ENCODE assay signal across 14 mouse cellular contexts in the genomic region with DNA sequence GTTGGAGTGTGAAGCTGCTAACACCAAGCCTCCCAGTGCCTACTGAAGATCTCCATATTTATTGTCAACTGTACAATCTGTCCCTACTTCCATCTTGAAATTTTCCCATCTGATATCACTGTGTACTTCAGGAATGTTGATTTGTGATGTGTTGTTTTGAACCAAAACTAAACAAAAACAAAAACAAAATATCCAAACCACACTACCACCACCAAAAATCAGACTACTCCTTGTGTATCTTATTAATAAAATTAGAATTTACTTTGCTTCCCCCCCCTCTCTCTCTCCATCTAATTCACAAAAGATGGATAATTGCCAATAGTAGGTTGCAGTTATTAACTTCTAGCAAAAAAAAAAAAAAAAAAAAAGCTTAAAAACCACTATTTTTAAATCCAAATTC.
A peak's percentile ranks its signal among the peaks of the same experiment; 100 is the strongest.
DNase-seq lines count a peak whose midpoint lies in the region; ATAC-seq and TF ChIP-seq lines count a peak whose summit lies in the region.
"Had no signal": no experiment of that assay in that cellular context is flagged by ENCODE, and none has a peak within 500 bp of the region (broad histone marks: within the 10 kb centered on the region; RNA-seq: fewer than 3 reads in every experiment).

No protein-coding gene starts in this region.

- peak overlapping the region; percentile 88 for H3K27ac ChIP-seq in forebrain, embryonic 13.5 days
- H3K27ac ChIP-seq in hindbrain, embryonic 15.5 days (replicated peaks): peak overlapping the region; percentile 81
- peak overlapping the region; percentile 65; the same call in 1 of the 2 replicates for H3K27ac ChIP-seq in midbrain, postnatal 0 days (ENCODE audit: low read depth, low read length)
- H3K27ac ChIP-seq in kidney, embryonic 14.5 days (ENCODE audit: low read depth, low read length): no peak overlapping the region
- no peak overlapping the region for H3K27ac ChIP-seq in heart, embryonic 10.5 days
- H3K27ac ChIP-seq: kidney, postnatal 0 days; liver, embryonic 13.5 days had no signal

- DNase-seq in brain, embryonic 14.5 days (ENCODE audit: low read depth): peak; percentile 57
- no peak for DNase-seq in midbrain, postnatal 0 days (ENCODE audit: low spot score)
- DNase-seq in heart, adult 9 months (ENCODE audit: low spot score in 2 of 2): no peak
- DNase-seq in heart, embryonic 10.5 days (ENCODE audit: low spot score): no peak
- DNase-seq: gastrocnemius, postnatal 25 days; heart, postnatal 14 days; liver, embryonic 13.5 days; thymus, adult 18-20 months had no signal

- H3K36me3 ChIP-seq in forebrain, embryonic 13.5 days (ENCODE audit: poor library complexity, severe bottlenecking): no peaks in the 10 kb centered on the region
- H3K36me3 ChIP-seq in hindbrain, embryonic 15.5 days: no peaks in the 10 kb centered on the region
- no peaks in the 10 kb centered on the region for H3K36me3 ChIP-seq in midbrain, postnatal 0 days (ENCODE audit: insufficient read depth, low read length)
- H3K36me3 ChIP-seq in kidney, embryonic 14.5 days (ENCODE audit: control insufficient read depth, insufficient read depth, low read length): no peaks in the 10 kb centered on the region
- no peaks in the 10 kb centered on the region for H3K36me3 ChIP-seq in heart, embryonic 10.5 days
- H3K36me3 ChIP-seq: liver, embryonic 13.5 days had no signal

- H3K4me1 ChIP-seq in forebrain, embryonic 13.5 days: peaks cover 45% of the 10 kb centered on the region
- H3K4me1 ChIP-seq in hindbrain, embryonic 15.5 days (replicated peaks): peaks cover 33% of the 10 kb centered on the region
- H3K4me1 ChIP-seq in midbrain, postnatal 0 days (ENCODE audit: insufficient read depth, low read length): peaks cover 14% of the 10 kb centered on the region; the same call in 1 of the 2 replicates
- H3K4me1 ChIP-seq in kidney, embryonic 14.5 days (ENCODE audit: control insufficient read depth, insufficient read depth, low read length): 0 out of 2 replicates have a peak, but pooled peaks cover 3% of the 10 kb centered on the region
- no peaks in the 10 kb centered on the region for H3K4me1 ChIP-seq in heart, embryonic 10.5 days
- H3K4me1 ChIP-seq: liver, embryonic 13.5 days had no signal

- no peak for TF ChIP-seq POLR2A in brain, embryonic 14.5 days (IDR thresholded peaks at IDR 0.05; ENCODE audit: borderline replicate concordance, extremely low read depth, insufficient read depth, insufficient read length, poor library complexity, severe bottlenecking)

- H3K4me2 ChIP-seq in forebrain, embryonic 13.5 days: peak overlapping the region; percentile 45; the same call in 1 of the 2 replicates
- peak overlapping the region; percentile 39 for H3K4me2 ChIP-seq in hindbrain, embryonic 15.5 days
- peak overlapping the region; percentile 32; the same call in 1 of the 2 replicates for H3K4me2 ChIP-seq in midbrain, postnatal 0 days (ENCODE audit: low read depth, low read length, poor library complexity, severe bottlenecking)
- no peak overlapping the region for H3K4me2 ChIP-seq in kidney, embryonic 14.5 days (replicated peaks; ENCODE audit: low read depth, low read length)
- H3K4me2 ChIP-seq: heart, embryonic 11.5 days; liver, embryonic 13.5 days had no signal

- no peak for ATAC-seq in forebrain, embryonic 13.5 days
- no peak for ATAC-seq in hindbrain, embryonic 15.5 days (ENCODE audit: low FRiP score, low read depth)
- no peak for ATAC-seq in midbrain, postnatal 0 days (ENCODE audit: low FRiP score)
- ATAC-seq in kidney, embryonic 14.5 days (ENCODE audit: low FRiP score, low TSS enrichment): no peak
- ATAC-seq: intestine, embryonic 16.5 days had no signal

- TF ChIP-seq CTCF in brain, embryonic 14.5 days (IDR thresholded peaks at IDR 0.05; ENCODE audit: borderline replicate concordance, extremely low read depth, insufficient read depth, insufficient read length): no peak
- no peak for TF ChIP-seq CTCF in midbrain, postnatal 0 days (IDR thresholded peaks at IDR 0.05)

- H3K4me3 ChIP-seq in forebrain, embryonic 13.5 days: no peak overlapping the region
- no peak overlapping the region for H3K4me3 ChIP-seq in hindbrain, embryonic 15.5 days
- H3K4me3 ChIP-seq in midbrain, postnatal 0 days (ENCODE audit: low read depth, low read length): no peak overlapping the region
- no peak overlapping the region for H3K4me3 ChIP-seq in kidney, embryonic 14.5 days (ENCODE audit: low read length)
- no peak overlapping the region for H3K4me3 ChIP-seq in heart, embryonic 10.5 days
- H3K4me3 ChIP-seq: liver, embryonic 13.5 days had no signal

- no peak overlapping the region; the same call in 1 of the 2 replicates for H3K9ac ChIP-seq in forebrain, embryonic 13.5 days
- no peak overlapping the region for H3K9ac ChIP-seq in hindbrain, embryonic 15.5 days
- H3K9ac ChIP-seq in midbrain, postnatal 0 days (replicated peaks; ENCODE audit: low read length, poor library complexity, severe bottlenecking): no peak overlapping the region
- no peak overlapping the region for H3K9ac ChIP-seq in kidney, embryonic 14.5 days (ENCODE audit: low read depth, low read length)
- H3K9ac ChIP-seq: liver, embryonic 13.5 days had no signal

- no peaks in the 10 kb centered on the region for H3K9me3 ChIP-seq in forebrain, embryonic 13.5 days (replicated peaks)
- no peaks in the 10 kb centered on the region for H3K9me3 ChIP-seq in hindbrain, embryonic 15.5 days
- H3K9me3 ChIP-seq in midbrain, postnatal 0 days (ENCODE audit: low read length): no peaks in the 10 kb centered on the region
- H3K9me3 ChIP-seq in kidney, embryonic 14.5 days (ENCODE audit: control insufficient read depth, low read length): no peaks in the 10 kb centered on the region
- no peaks in the 10 kb centered on the region for H3K9me3 ChIP-seq in heart, embryonic 10.5 days
- H3K9me3 ChIP-seq: liver, embryonic 13.5 days had no signal

- H3K27me3 ChIP-seq in forebrain, embryonic 13.5 days: no peaks in the 10 kb centered on the region
- H3K27me3 ChIP-seq in hindbrain, embryonic 15.5 days: no peaks in the 10 kb centered on the region
- no peaks in the 10 kb centered on the region for H3K27me3 ChIP-seq in midbrain, postnatal 0 days (ENCODE audit: insufficient read depth, low read length)
- no peaks in the 10 kb centered on the region for H3K27me3 ChIP-seq in kidney, embryonic 14.5 days (ENCODE audit: control insufficient read depth, insufficient read depth, low read length)
- peaks cover 4% of the 10 kb centered on the region for H3K27me3 ChIP-seq in heart, embryonic 10.5 days (ENCODE audit: insufficient read depth, poor library complexity, severe bottlenecking)

Comparison
In these comparisons a context has a peak if more than half of its experiments do, and no peak if none do; other contexts are left out.
1. H3K27ac ChIP-seq: peak in forebrain, embryonic 13.5 days (single experiment), hindbrain, embryonic 15.5 days (single experiment) and midbrain, postnatal 0 days (single experiment); none in kidney, embryonic 14.5 days (single experiment) and heart, embryonic 10.5 days (single experiment).